Mouse (Mus musculus) stomach, embryonic 14.5 days (tissue): Measurements from ENCODE around the gene Agrn. TPM values are rescaled to one million over a fixed set of nuclear protein-coding genes. Genes with fewer than 3 reads are reported as not detected.
A peak's percentile ranks its signal among the peaks of the same experiment; 100 is the strongest.

Experiments used
- ATAC-seq: fragments of 200-750 bp; cut with Nextera tagmentation; 2 replicates; pipeline ENCODE4 v1.8.0; 2017; ENCODE audit warnings: low read depth, moderate TSS enrichment; ENCODE audit not compliant: insufficient number of reproducible peaks, insufficient read depth, low FRiP score
- H3K27ac ChIP-seq: fragments of 300-500 bp; sonication (generic); 2 replicates; pipeline ENCODE4 v1.5.1; 2014; ENCODE audit warnings: mild to moderate bottlenecking, low read length, moderate library complexity, mixed read lengths
- H3K27me3 ChIP-seq: fragments of 300-500 bp; sonication (generic); 2 replicates; pipeline ENCODE4 v1.6.1; 2014; ENCODE audit warnings: low read length, control low read depth, mixed read lengths; ENCODE audit not compliant: control insufficient read depth, insufficient read depth
- H3K36me3 ChIP-seq: fragments of 300-500 bp; sonication (generic); 2 replicates; pipeline ENCODE4 v1.6.1; 2014; ENCODE audit warnings: mild to moderate bottlenecking, control low read depth, low read length, moderate library complexity, mixed read lengths; ENCODE audit not compliant: control insufficient read depth, insufficient read depth
- H3K4me1 ChIP-seq: fragments of 300-500 bp; sonication (generic); 2 replicates; pipeline ENCODE4 v1.6.1; 2014; ENCODE audit warnings: low read length, control low read depth, mixed read lengths; ENCODE audit not compliant: control insufficient read depth, insufficient read depth
- H3K4me2 ChIP-seq: fragments of 300-500 bp; sonication (generic); replicated peaks from 2 replicates; pipeline ENCODE4 v1.6.1; 2014; ENCODE audit warnings: low read depth, low read length, control low read depth
- H3K4me3 ChIP-seq: fragments of 300-500 bp; sonication (generic); 2 replicates; pipeline ENCODE4 v1.5.1; 2014; ENCODE audit warnings: low read depth, low read length, control low read depth
- H3K9ac ChIP-seq: fragments of 300-500 bp; sonication (generic); replicated peaks from 2 replicates; pipeline ENCODE4 v1.6.1; 2014; ENCODE audit warnings: low read depth, mild to moderate bottlenecking, control low read depth, low read length, moderate library complexity, mixed read lengths
- H3K9me3 ChIP-seq: fragments of 300-500 bp; sonication (generic); 2 replicates; pipeline ENCODE4 v1.6.1; 2016; ENCODE audit warnings: low read depth, low read length, control low read depth; ENCODE audit not compliant: control insufficient read depth
- WGBS: fragments of 180-500 bp; shearing (Covaris S2); extraction: QIAGEN DNeasy Blood & Tissue Kit; methylation state at CpG from one replicate; pipeline ENCODE4 v1.1.7; 2014; 5-methylcytosine and 5-hydroxymethylcytosine counted together
- polyA plus RNA-seq: library from polyadenylated mRNA; unstranded; fragments of >200 nt; fragmentation: Nextera tagmentation; extraction: Ambion mirVana; gene quantifications from 2 replicates; pipeline ENCODE4 v1.2.1, GENCODE M21; 2014

The Agrn gene
- polyA plus RNA-seq, 1 experiment from 2014 or later = 83.0 TPM

GRCm38 (mm10) chr4:156195927-156196870, 1.1 kb downstream of the Agrn start:
- H3K4me2 ChIP-seq = peak overlapping the region; percentile 92
- no peaks in the 10 kb centered on the region for H3K9me3 ChIP-seq
- 0 out of 2 replicates have a peak, but pooled peaks have one; percentile 2 for ATAC-seq
- WGBS = 2% methylated on average over 35 of the region's 35 CpGs
- H3K27ac ChIP-seq = peak overlapping the region; percentile 80; the same call in 1 of the 2 replicates
- peaks cover 37% of the 10 kb centered on the region for H3K4me1 ChIP-seq
- H3K36me3 ChIP-seq = peaks cover 20% of the 10 kb centered on the region
- peak overlapping the region; percentile 92 for H3K4me3 ChIP-seq
- H3K27me3 ChIP-seq = no peaks in the 10 kb centered on the region
- peak overlapping the region; percentile 87 for H3K9ac ChIP-seq

- H3K9ac ChIP-seq = no peak overlapping the region
- H3K27me3 ChIP-seq = no peaks in the 10 kb centered on the region
- H3K4me2 ChIP-seq = 0 out of 2 replicates have a peak overlapping the region, but pooled peaks have one; percentile 1
- H3K9me3 ChIP-seq = no peaks in the 10 kb centered on the region
- 49% methylated on average over 6 of the region's 6 CpGs for WGBS
- no peak overlapping the region for H3K27ac ChIP-seq
- H3K4me1 ChIP-seq = peaks cover 47% of the 10 kb centered on the region
- peaks cover 31% of the 10 kb centered on the region for H3K36me3 ChIP-seq
- no peak overlapping the region for H3K4me3 ChIP-seq
- ATAC-seq = no peak
Measured at GRCm38 (mm10) chr4:156194346-156194745, 2.9 kb downstream of the Agrn start.

DNA sequence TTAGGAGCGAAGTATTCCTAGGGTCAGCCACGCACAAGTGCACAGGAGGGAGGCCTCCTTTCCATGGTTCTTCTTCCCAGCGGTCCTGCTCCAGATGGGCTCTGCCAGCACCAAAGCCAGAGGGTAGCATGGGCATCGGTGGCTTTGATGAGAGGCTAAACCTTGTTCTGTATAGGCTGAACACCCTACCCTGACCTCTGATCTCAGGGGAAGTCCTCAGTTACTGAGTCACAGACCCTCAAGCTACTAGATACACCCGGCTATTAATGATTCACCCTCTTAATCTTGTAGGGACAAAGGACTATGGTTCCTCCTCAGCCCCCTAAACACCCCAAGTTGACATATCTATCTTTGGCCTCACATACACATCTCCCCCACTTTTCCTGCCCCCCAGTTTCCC, 3.4 kb downstream of the Agrn start:
- Histone ChIP-seq H3K27ac (no peak overlapping the region), H3K27me3 (no peaks in the 10 kb centered on the region), H3K9ac (no peak overlapping the region), H3K9me3 (no peaks in the 10 kb centered on the region), H3K4me2 (0 out of 2 replicates have a peak overlapping the region, but pooled peaks have one; percentile 10), H3K4me1 (peaks cover 50% of the 10 kb centered on the region), H3K4me3 (no peak overlapping the region), H3K36me3 (peaks cover 31% of the 10 kb centered on the region)
- ATAC-seq = no peak
- WGBS = 63% methylated on average over 5 of the region's 5 CpGs

DNA sequence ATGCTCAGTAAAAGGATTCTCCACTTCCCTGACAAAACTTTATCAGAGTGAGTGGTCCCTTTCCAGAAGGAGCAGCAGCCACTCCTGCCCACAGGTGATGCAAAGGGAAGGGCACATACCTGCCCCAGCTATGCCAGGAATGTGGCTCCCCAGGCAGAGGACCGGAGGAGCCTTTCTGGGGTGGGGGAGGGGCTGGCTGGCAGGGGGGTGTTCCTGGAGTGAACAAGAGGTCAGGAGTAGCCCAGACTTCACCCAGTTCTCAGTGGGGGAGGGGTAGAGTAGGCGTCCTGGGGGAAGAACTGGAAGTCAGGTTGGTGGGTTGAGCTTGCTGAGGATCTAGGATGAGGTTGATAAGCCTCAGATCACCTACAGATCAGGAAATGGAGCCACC, 4.1 kb downstream of the Agrn start:
- no peak for ATAC-seq
- 21% methylated on average over 2 of the region's 2 CpGs for WGBS
- no peak overlapping the region for H3K9ac ChIP-seq
- H3K4me3 ChIP-seq = no peak overlapping the region
- peaks cover 31% of the 10 kb centered on the region for H3K36me3 ChIP-seq
- H3K27ac ChIP-seq = peak overlapping the region; percentile 74; the same call in 1 of the 2 replicates
- peaks cover 49% of the 10 kb centered on the region for H3K4me1 ChIP-seq
- H3K4me2 ChIP-seq = 0 out of 2 replicates have a peak overlapping the region, but pooled peaks have one; percentile 10
- H3K9me3 ChIP-seq = no peaks in the 10 kb centered on the region
- no peaks in the 10 kb centered on the region for H3K27me3 ChIP-seq

- Histone ChIP-seq H3K9me3 (no peaks in the 10 kb centered on the region), H3K4me2 (no peak overlapping the region; the same call in 1 of the 2 replicates), H3K27me3 (no peaks in the 10 kb centered on the region), H3K4me3 (no peak overlapping the region), H3K27ac (peak overlapping the region; percentile 74; the same call in 1 of the 2 replicates), H3K36me3 (peaks cover 31% of the 10 kb centered on the region), H3K4me1 (peaks cover 49% of the 10 kb centered on the region), H3K9ac (no peak overlapping the region)
- peak; percentile 21; the same call in 1 of the 2 replicates for ATAC-seq
- 44% methylated on average over 8 of the region's 8 CpGs for WGBS
Measured at GRCm38 (mm10) chr4:156192421-156193199, 4.7 kb downstream of the Agrn start.

DNA sequence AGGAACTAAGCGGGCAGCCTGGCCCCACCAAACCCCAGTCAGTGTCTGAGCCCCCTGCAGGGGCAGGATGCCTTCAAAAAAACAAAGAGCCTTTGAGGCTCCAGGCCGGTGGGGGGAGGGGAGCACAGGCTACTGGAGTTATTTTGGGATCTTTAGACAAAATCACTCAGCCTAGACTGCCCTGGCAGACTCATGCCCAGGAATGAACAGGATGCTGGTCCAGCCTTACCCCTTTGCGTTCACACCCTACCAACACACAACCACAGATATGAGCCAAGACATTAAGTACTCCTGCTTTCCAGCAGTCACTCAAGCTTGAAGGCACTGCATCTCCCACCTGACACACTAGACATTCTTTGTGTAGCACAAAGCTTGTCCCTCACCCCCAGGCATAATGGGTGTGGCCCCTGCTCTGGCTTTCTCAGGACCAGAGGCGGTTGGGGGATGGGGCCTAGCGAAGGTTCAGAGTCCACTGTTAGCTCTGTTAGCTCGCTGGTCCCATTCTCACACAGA, 8.4 kb downstream of the Agrn start:
- Histone ChIP-seq H3K27ac (peak overlapping the region; percentile 58; the same call in 1 of the 2 replicates), H3K4me1 (peaks cover 41% of the 10 kb centered on the region), H3K4me3 (no peak overlapping the region), H3K9ac (no peak overlapping the region), H3K9me3 (no peaks in the 10 kb centered on the region), H3K27me3 (no peaks in the 10 kb centered on the region), H3K4me2 (no peak overlapping the region), H3K36me3 (peaks cover 33% of the 10 kb centered on the region)
- ATAC-seq = peak; percentile 63
- WGBS = 36% methylated on average over 6 of the region's 6 CpGs

GRCm38 (mm10) chr4:156188162-156188810, 9.0 kb downstream of the Agrn start:
- no peak overlapping the region for H3K9ac ChIP-seq
- H3K4me2 ChIP-seq = no peak overlapping the region

More at GRCm38 (mm10) chr4:156188162-156188810, 9.0 kb downstream of the Agrn start:
- H3K4me1 ChIP-seq = peaks cover 35% of the 10 kb centered on the region
- no peaks in the 10 kb centered on the region for H3K27me3 ChIP-seq
- no peak overlapping the region for H3K4me3 ChIP-seq
- ATAC-seq = no peak
- 76% methylated on average over 5 of the region's 5 CpGs for WGBS
- H3K9me3 ChIP-seq = no peaks in the 10 kb centered on the region
- H3K27ac ChIP-seq = no peak overlapping the region
- peaks cover 30% of the 10 kb centered on the region for H3K36me3 ChIP-seq
